Mouse (Mus musculus) cortical plate, adult 2 months (tissue): Measurements from ENCODE around the gene Exoc8. TPM values are rescaled to one million over a fixed set of nuclear protein-coding genes. Genes with fewer than 3 reads are reported as not detected.

Experiments
- H3K27ac ChIP-seq: fragments of 200-500 bp; 2 replicates; pipeline ENCODE4 v1.5.1; 2012; ENCODE audit warnings: low read length, control low read depth, inconsistent platforms; ENCODE audit not compliant: insufficient read depth
- H3K4me1 ChIP-seq: fragments of 200-500 bp; 2 replicates; pipeline ENCODE4 v1.6.1; 2011; ENCODE audit warnings: low read length; ENCODE audit not compliant: control insufficient read depth, insufficient read depth
- H3K4me3 ChIP-seq: fragments of 200-500 bp; 2 replicates; pipeline ENCODE4 v1.5.1; 2011; ENCODE audit warnings: mild to moderate bottlenecking, low read length, control low read depth; ENCODE audit not compliant: insufficient read depth
- CTCF ChIP-seq: fragments of 200-500 bp; IDR thresholded peaks from 2 replicates; pipeline ENCODE4 v1.5.1; 2011; ENCODE audit warnings: mild to moderate bottlenecking, control low read depth, low read length; ENCODE audit not compliant: insufficient read depth; ENCODE audit errors: extremely low read depth
- POLR2A ChIP-seq: fragments of 200-500 bp; IDR thresholded peaks from 2 replicates; pipeline ENCODE4 v1.6.1; 2011; ENCODE audit warnings: mild to moderate bottlenecking, low read length, control low read depth; ENCODE audit not compliant: insufficient read depth; ENCODE audit errors: extremely low read depth
- polyA plus RNA-seq: library from polyadenylated mRNA; depleted of rRNA; stranded (reverse); fragments of >200 nt; gene quantifications from 2 replicates; pipeline ENCODE4 v1.2.3, GENCODE M21; 2012

The Exoc8 gene
- polyA plus RNA-seq, 1 experiment: 14.6 TPM

DNA sequence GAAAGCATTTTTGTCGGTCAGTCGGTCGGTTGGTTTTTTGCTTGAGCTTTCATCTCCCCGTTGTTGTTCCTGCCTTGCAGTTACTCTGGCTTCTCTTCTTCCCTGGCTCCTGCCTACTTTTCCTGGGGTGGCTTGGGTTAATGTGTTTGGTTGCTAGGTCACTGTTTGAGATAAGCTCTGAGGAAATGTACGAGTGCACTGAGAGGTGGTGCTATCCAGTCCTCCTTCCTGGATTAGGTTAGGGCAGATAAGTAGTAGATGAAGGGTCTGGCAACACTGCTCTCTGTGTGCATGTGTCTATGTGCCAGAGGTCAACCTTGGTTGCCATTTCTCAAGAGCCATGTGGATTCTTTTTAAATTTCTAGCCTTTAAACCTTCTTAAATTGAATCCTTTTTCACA, 24.8 kb downstream of the Exoc8 start:
- Histone ChIP-seq H3K4me1 (no peaks in the 10 kb centered on the region), H3K4me3 (no peak overlapping the region), H3K27ac (no peak overlapping the region)
- no peak for TF ChIP-seq CTCF
- no peak for TF ChIP-seq POLR2A

DNA sequence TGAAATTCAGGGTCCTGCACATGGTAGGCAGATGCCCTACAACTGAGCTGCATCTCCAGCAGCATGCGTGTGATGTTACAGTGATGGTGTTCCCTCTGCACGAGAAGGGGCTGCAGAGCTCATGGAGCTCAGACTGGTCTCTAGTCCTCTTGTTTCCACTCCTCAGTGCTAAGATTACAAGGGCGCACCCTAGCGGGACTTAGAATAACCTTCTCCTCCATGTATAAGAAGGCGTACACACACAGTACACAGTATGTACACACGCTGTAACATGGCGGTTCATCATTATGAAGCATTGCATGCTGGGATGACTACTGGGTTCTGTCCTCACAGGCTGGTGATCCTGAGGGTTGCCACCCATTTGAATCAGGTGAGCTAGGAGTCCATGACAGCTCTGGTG, 25.4 kb downstream of the Exoc8 start:
- TF ChIP-seq CTCF (no peak), POLR2A (no peak)
- no peak overlapping the region for H3K4me3 ChIP-seq
- no peaks in the 10 kb centered on the region for H3K4me1 ChIP-seq
- H3K27ac ChIP-seq: no peak overlapping the region

DNA sequence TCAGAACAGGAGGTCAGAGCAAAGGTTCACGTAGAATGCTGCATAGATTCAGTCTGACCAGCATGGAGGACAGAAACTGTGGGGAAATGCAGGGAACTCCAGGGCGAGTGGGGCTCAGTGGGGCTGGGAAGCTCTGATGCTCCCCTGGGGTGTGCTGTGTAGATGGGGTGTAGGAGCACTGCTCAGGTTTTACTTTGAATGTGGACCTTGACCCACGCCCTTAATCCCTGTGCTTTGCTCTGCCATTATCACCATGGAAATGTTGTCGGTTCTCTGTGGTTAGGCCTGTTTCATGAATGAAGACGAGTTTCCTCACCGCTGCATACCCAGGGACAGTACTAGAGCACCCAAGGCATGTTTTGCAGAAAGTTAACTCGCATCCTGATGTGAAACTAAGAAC, 26.0 kb downstream of the Exoc8 start:
- no peak overlapping the region for H3K27ac ChIP-seq

DNA sequence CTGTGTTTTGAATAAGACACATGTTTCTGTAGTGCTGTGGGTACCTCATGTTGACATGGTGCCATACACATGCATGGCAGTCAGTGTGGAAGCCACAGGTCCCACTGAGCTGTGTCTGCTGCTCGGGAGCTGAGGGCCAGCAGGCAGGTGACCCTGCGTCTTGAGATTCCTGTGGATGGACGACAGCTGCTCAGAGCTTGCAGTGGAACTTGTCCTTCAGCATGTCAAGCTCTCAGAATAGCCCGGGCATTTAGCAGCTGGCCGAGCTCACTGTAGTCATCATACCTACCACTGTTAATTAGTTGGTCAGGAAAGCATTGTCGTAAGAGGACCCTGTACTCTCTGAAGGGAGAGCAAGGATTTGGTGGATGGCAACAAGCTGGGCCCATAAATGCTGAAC, 27.8 kb downstream of the Exoc8 start:
- Histone ChIP-seq H3K4me3 (no peak overlapping the region), H3K27ac (no peak overlapping the region), H3K4me1 (no peaks in the 10 kb centered on the region)
- TF ChIP-seq POLR2A (no peak), CTCF (no peak)

More for the DNA sequence above, 26.0 kb downstream of the Exoc8 start:
- Histone ChIP-seq H3K4me1 (no peaks in the 10 kb centered on the region), H3K4me3 (no peak overlapping the region)
- TF ChIP-seq POLR2A (no peak), CTCF (no peak)

DNA sequence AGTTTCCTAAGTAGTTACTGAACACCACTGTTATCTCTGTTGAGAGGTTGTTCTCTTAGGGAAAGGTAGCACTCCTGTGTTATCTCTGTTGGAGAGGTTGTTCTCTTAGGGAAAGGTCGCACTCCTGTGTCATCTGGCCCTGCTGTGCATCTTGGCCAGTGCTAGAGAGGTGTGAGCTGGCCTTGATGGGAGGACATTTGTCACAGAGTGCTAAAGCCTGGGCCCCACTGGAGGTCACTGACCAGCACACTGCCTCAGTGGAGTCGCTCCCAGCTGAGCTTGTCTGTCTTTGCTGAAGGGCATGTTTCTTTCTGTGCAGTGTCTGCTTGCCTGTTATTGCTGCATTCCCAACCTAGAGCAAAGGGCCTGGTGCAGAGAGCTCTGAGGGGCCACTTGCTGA, 30.4 kb downstream of the Exoc8 start:
- H3K4me1 ChIP-seq: peaks cover 3% of the 10 kb centered on the region
- H3K4me3 ChIP-seq: no peak overlapping the region
- H3K27ac ChIP-seq: no peak overlapping the region
- TF ChIP-seq POLR2A: no peak
- TF ChIP-seq CTCF: no peak

DNA sequence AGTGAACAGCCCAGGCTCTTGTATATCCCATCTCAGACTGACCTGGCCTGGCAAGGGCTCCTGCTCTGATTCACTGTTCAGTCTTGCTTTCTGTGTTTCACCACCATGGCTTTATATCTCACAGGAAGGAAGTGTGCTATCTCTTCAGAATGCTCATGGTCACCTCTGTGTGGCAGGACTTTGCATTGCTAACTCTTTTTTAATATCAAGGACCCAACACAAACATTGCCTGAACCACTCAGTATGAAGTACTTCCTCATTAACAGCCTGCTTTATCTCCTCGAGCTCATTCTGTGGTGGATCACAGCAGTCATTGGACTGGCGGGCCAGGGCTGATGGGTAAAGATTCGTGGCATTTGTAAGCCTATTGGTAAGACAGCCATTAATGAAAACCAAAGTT, 30.8 kb downstream of the Exoc8 start:
- TF ChIP-seq POLR2A: no peak
- TF ChIP-seq CTCF: no peak
- peaks cover 3% of the 10 kb centered on the region for H3K4me1 ChIP-seq

DNA sequence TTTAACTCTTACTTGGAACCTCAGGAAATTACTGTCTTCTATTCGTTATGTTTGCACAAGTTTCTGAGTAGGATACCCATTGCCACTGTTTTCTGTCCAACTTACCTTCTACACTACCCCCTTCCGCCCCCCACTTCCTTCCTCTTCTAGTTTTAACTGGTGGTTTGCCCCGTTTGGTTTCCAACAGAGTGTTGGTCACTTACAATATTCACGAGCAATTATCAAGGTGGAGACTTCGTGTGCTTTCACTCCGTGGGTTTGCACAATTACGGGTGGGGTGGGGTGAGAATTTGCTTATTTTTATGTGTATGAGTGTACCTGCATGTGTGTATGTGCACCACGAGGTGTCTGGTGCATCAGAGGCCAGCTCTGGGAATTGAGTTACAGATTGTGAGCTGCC, 33.8 kb downstream of the Exoc8 start:
- H3K4me1 ChIP-seq: peaks cover 3% of the 10 kb centered on the region
- TF ChIP-seq POLR2A (no peak), CTCF (no peak)
- H3K27ac ChIP-seq: no peak overlapping the region
- H3K4me3 ChIP-seq: peak overlapping the region; percentile 85

More for the DNA sequence above, 30.8 kb downstream of the Exoc8 start:
- no peak overlapping the region for H3K27ac ChIP-seq
- no peak overlapping the region for H3K4me3 ChIP-seq

DNA sequence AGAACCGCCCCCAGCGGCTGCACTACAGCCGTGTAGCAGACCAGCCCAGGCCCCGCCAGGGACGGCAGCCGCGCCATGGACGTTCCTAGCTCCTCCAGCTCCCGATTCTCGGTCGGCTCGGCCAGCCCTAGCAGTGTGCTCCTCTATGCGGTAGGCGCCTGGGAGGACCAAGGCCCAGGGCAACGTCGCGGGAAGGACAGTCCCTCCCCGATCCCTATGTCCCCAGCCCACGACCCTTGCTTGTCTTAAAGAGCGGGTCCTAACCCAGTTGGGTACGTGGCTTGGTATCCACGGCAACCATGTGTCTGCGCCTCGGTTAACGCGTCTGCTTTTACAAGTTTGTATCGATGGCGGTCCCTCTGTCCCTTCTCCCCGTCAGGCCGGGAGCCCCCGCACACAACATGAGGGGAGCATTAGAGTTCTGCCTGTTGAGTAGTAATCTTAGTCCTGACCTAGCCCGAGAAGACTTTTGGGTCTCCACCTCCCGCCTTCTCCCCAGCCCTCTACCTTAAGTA, 34.3 kb downstream of the Exoc8 start:
- Histone ChIP-seq H3K4me3 (peak overlapping the region; percentile 85), H3K27ac (peak overlapping the region; percentile 20), H3K4me1 (peaks cover 3% of the 10 kb centered on the region)
- no peak for TF ChIP-seq CTCF
- TF ChIP-seq POLR2A: no peak

DNA sequence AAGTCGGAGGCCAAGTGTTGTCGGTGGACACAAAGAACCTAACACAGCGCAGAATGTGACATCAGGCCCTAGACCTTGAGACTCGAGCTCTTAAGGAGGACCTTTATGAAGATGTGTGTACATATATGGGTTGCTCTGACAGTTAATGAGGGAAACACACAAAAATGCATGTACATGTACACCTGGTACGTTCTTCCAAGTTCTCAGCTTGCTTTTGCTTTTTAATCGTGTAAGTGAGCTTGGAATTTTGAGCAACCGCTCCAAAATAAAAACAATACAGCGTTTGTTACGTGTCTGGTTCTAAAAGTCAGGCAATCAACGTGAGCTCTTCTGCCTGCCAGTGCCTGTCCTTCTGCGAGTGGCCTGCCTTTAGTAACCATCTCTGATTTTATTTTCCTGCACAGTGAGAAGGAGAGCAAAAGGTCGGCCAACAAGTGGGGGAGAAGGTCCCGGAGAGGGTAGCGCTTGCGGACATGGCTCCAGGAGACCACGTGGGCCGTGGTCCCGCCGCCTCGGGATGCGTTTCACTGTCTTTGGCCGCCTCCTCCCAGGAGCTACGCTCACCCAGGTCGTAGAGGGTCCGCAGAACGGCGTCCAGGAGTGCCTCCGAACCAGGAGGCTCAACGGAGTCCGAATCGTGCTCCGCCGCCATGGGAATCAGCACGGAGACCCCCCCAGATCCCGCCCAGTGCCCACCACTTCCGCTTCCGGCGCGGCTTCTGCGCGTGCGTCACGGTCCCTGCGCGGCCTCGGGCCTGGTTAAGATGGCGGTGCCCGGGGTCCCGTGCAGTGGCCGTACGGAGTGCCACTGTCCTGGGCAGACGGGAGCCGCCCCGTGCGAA, 35.0 kb downstream of the Exoc8 start, which contains the start of the genes Gnpat and 2810004N23Rik:
TSS of gene Gnpat (plus strand) at position 713 of the 842 bp plus-strand sequence.
TSS of gene 2810004N23Rik (minus strand) at position 800 of the 842 bp plus-strand sequence.
- Histone ChIP-seq H3K4me1 (peaks cover 3% of the 10 kb centered on the region), H3K4me3 (peak within 1 kb of the TSS; percentile 85), H3K27ac (peak within 1 kb of the TSS; percentile 64)
- TF ChIP-seq CTCF: no peak
- peak; percentile 81 for TF ChIP-seq POLR2A

DNA sequence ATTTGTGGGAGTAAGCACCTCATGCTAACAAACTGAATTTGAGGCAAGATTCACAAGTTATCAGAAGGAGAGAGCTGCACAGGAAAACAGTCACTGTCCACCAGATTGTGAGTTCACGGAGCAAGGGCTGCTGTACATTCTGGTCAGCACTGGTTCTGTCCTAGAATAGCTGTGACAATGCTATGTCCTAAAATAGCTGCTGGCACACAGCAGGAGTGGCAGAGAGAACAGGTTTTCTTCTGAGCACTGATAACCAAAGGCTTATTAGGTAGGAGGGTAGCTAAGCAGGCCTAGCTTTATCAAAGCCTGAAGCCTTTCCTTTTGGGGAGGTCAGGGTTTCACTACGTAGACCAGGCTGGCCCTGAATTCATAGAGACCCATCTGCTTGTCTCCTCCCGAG, 37.3 kb downstream of the Exoc8 start:
- no peak overlapping the region for H3K4me3 ChIP-seq
- H3K4me1 ChIP-seq: peaks cover 3% of the 10 kb centered on the region
- TF ChIP-seq POLR2A: no peak
- no peak for TF ChIP-seq CTCF
- no peak overlapping the region for H3K27ac ChIP-seq
